ENCODE assay signal across 20 mouse cellular contexts in genomic region chr4:107808655-107809054, GRCm38 (mm10). TPM values are rescaled to one million over a fixed set of nuclear protein-coding genes. Genes with fewer than 3 reads are reported as not detected.
A peak's percentile ranks its signal among the peaks of the same experiment; 100 is the strongest.
DNase-seq lines count a peak whose midpoint lies in the region; ATAC-seq and TF ChIP-seq lines count a peak whose summit lies in the region.
"Had no signal": no experiment of that assay in that cellular context is flagged by ENCODE, and none has a peak within 500 bp of the region (broad histone marks: within the 10 kb centered on the region; RNA-seq: fewer than 3 reads in every experiment).

No protein-coding gene starts in this region.

- H3K27ac ChIP-seq in forebrain, embryonic 16.5 days (ENCODE audit: low read length) = peak overlapping the region; percentile 21; the same call in 1 of the 2 replicates
- H3K27ac ChIP-seq in forebrain, postnatal 0 days (ENCODE audit: low read depth, low read length) = no peak overlapping the region
- H3K27ac ChIP-seq in bone marrow macrophage, adult 2 months (ENCODE audit: insufficient read depth, low read depth, low read length) = peak overlapping the region; percentile 58
- H3K27ac ChIP-seq: embryonic facial prominence, embryonic 12.5 days; heart, adult 2 months; heart, embryonic 15.5 days; hindbrain, embryonic 15.5 days had no signal

- no peak for TF ChIP-seq POLR2A in bone marrow macrophage, adult 2 months (IDR thresholded peaks at IDR 0.05; ENCODE audit: borderline replicate concordance, low read depth, low read length)

- H3K36me3 ChIP-seq in forebrain, embryonic 16.5 days (ENCODE audit: control insufficient read depth, insufficient read depth) = peaks cover 4% of the 10 kb centered on the region; the same call in 1 of the 2 replicates
- peaks cover 38% of the 10 kb centered on the region; the same call in 1 of the 2 replicates for H3K36me3 ChIP-seq in forebrain, postnatal 0 days (ENCODE audit: insufficient read depth)
- H3K36me3 ChIP-seq: heart, embryonic 15.5 days; hindbrain, embryonic 15.5 days had no signal

- no peak for ATAC-seq in forebrain, embryonic 16.5 days
- ATAC-seq in forebrain, postnatal 0 days = no peak
- ATAC-seq: intestine, embryonic 16.5 days had no signal

- no peaks in the 10 kb centered on the region for H3K27me3 ChIP-seq in forebrain, embryonic 16.5 days (replicated peaks; ENCODE audit: control insufficient read depth, insufficient read depth, low read length)
- no peaks in the 10 kb centered on the region for H3K27me3 ChIP-seq in forebrain, postnatal 0 days (ENCODE audit: insufficient read depth, low read length)
- H3K27me3 ChIP-seq: CH12.LX; hindbrain, embryonic 15.5 days had no signal

- no peak for TF ChIP-seq CTCF in forebrain, postnatal 0 days (IDR thresholded peaks at IDR 0.05; ENCODE audit: low read depth)
- TF ChIP-seq CTCF in bone marrow macrophage, adult 2 months (IDR thresholded peaks at IDR 0.05; ENCODE audit: low read depth, low read length) = no peak

- no peak overlapping the region for H3K4me2 ChIP-seq in forebrain, embryonic 16.5 days (ENCODE audit: low read length)
- no peak overlapping the region for H3K4me2 ChIP-seq in forebrain, postnatal 0 days (ENCODE audit: low read depth)
- H3K4me2 ChIP-seq: embryonic facial prominence, embryonic 12.5 days; heart, embryonic 11.5 days; heart, embryonic 15.5 days; hindbrain, embryonic 15.5 days had no signal

- H3K9ac ChIP-seq in forebrain, embryonic 16.5 days (replicated peaks; ENCODE audit: low read depth, low read length) = no peak overlapping the region
- no peak overlapping the region for H3K9ac ChIP-seq in forebrain, postnatal 0 days
- H3K9ac ChIP-seq: embryonic facial prominence, embryonic 12.5 days; heart, embryonic 15.5 days; hindbrain, embryonic 15.5 days had no signal

- H3K4me3 ChIP-seq in forebrain, embryonic 16.5 days (replicated peaks; ENCODE audit: low read length) = no peak overlapping the region
- H3K4me3 ChIP-seq in forebrain, postnatal 0 days (ENCODE audit: low read depth, low read length) = no peak overlapping the region
- no peak overlapping the region for H3K4me3 ChIP-seq in bone marrow macrophage, adult 2 months (ENCODE audit: insufficient read depth, low read length)
- H3K4me3 ChIP-seq: embryonic facial prominence, embryonic 12.5 days; heart, adult 2 months; heart, embryonic 15.5 days; hindbrain, embryonic 15.5 days had no signal

- DNase-seq in cerebellum, postnatal 25 days = peak; percentile 10 to 36
- DNase-seq in cerebellum, adult 11-12 months = no peak
- no peak for DNase-seq in forebrain, postnatal 0 days
- DNase-seq in 416B (ENCODE audit: low read depth) = peak; percentile 76
- no peak for DNase-seq in neural tube, embryonic 10.5 days (ENCODE audit: extremely low spot score, low spot score)
- DNase-seq: adrenal gland, adult 8-10 months; adrenal gland, postnatal 36 days; cerebellum, adult 18-20 months; gastrocnemius, postnatal 14 days; heart, adult 2 months; heart, postnatal 14 days; kidney, adult 2 months had no signal

- H3K4me1 ChIP-seq in forebrain, embryonic 16.5 days (replicated peaks; ENCODE audit: control insufficient read depth, insufficient read depth, low read length) = peaks cover 69% of the 10 kb centered on the region
- H3K4me1 ChIP-seq in forebrain, postnatal 0 days (ENCODE audit: insufficient read depth) = peaks cover 26% of the 10 kb centered on the region
- peaks cover 44% of the 10 kb centered on the region for H3K4me1 ChIP-seq in bone marrow macrophage, adult 2 months (ENCODE audit: control insufficient read depth, insufficient read depth, low read length)

- no peaks in the 10 kb centered on the region for H3K9me3 ChIP-seq in forebrain, embryonic 16.5 days (ENCODE audit: control insufficient read depth, low read length)
- no peaks in the 10 kb centered on the region for H3K9me3 ChIP-seq in forebrain, postnatal 0 days (ENCODE audit: low read length)
- H3K9me3 ChIP-seq: embryonic facial prominence, embryonic 12.5 days; heart, embryonic 15.5 days; hindbrain, embryonic 15.5 days had no signal

RNA-seq across cellular contexts. Expression of gene Lrp8, which starts 6.6 kb away (rescaled TPM):
- polyA plus RNA-seq in forebrain, embryonic 16.5 days (2015; fragmentation: Nextera tagmentation; extraction: Ambion mirVana) = 70.4 and 71.8 TPM in 2 replicates
- 60.7 and 90.2 TPM in 2 replicates for total RNA-seq in forebrain, postnatal 0 days (2014; rRNA removed)
- polyA plus RNA-seq in forebrain, postnatal 0 days (2015; fragmentation: Nextera tagmentation; extraction: Ambion mirVana) = 21.9 and 38.3 TPM in 2 replicates
- 2.6 and 4.0 TPM in 2 replicates for polyA plus RNA-seq in bone marrow macrophage, adult 2 months (2012; ENCODE audit: insufficient read depth, insufficient read length, missing spikeins)

Comparison
In these comparisons a context has a peak if more than half of its experiments do, and no peak if none do; other contexts are left out.
1. DNase-seq: peak in cerebellum, postnatal 25 days (2 of 2) and 416B (single experiment); none in cerebellum, adult 11-12 months (single experiment), forebrain, postnatal 0 days (single experiment) and neural tube, embryonic 10.5 days (single experiment).